Mouse (Mus musculus) olfactory bulb, adult 2 months (tissue): ENCODE results near the gene Arl5c. TPM values are rescaled to one million over a fixed set of nuclear protein-coding genes. Genes with fewer than 3 reads are reported as not detected.

Source experiments
- H3K27ac ChIP-seq: fragments of 200-500 bp; 2 replicates; pipeline ENCODE4 v1.5.1; 2012; ENCODE audit warnings: low read depth, low read length; ENCODE audit not compliant: insufficient read depth
- H3K4me1 ChIP-seq: fragments of 200-500 bp; 2 replicates; pipeline ENCODE4 v1.6.1; 2012; ENCODE audit warnings: low read length; ENCODE audit not compliant: control insufficient read depth, insufficient read depth
- H3K4me3 ChIP-seq: fragments of 200-500 bp; 2 replicates; pipeline ENCODE4 v1.5.1; 2012; ENCODE audit warnings: mild to moderate bottlenecking, low read depth, low read length, moderate library complexity; ENCODE audit not compliant: insufficient read depth
- CTCF ChIP-seq: fragments of 200-500 bp; IDR thresholded peaks from 2 replicates; pipeline ENCODE4 v1.5.1; 2012; ENCODE audit warnings: low read depth, mild to moderate bottlenecking, low read length, moderate library complexity; ENCODE audit not compliant: insufficient read depth
- POLR2A ChIP-seq: fragments of 200-500 bp; IDR thresholded peaks from 2 replicates; pipeline ENCODE4 v1.6.1; 2012; ENCODE audit warnings: mild to moderate bottlenecking, low read depth, low read length, moderate library complexity; ENCODE audit not compliant: insufficient read depth
- WGBS: fragments of 180-500 bp; shearing (Covaris S2); methylation state at CpG from one replicate; pipeline ENCODE4 v1.1.7; 2018; 5-methylcytosine and 5-hydroxymethylcytosine counted together
- polyA plus RNA-seq: library from polyadenylated mRNA; stranded (reverse); fragments of >200 nt; gene quantifications from 2 replicates; pipeline ENCODE4 v1.2.4, GENCODE M21; 2012; ENCODE audit warnings: low replicate concordance; ENCODE audit not compliant: missing spikeins, insufficient read depth, insufficient read length

Gene Arl5c
- polyA plus RNA-seq, 1 experiment, result not detected

- no peak overlapping the region for H3K27ac ChIP-seq
- WGBS, result 44% methylated on average over 5 of the region's 5 CpGs
- H3K4me3 ChIP-seq, result no peak overlapping the region
- no peak for TF ChIP-seq POLR2A
- TF ChIP-seq CTCF, result no peak
- H3K4me1 ChIP-seq, result peaks cover 20% of the 10 kb centered on the region
Observed at GRCm38 (mm10) chr11:98030701-98031442, 34.9 kb upstream of the Arl5c start.

GRCm38 (mm10) chr11:98027785-98028184 is 31.8 kb upstream of the Arl5c start:
- no peak overlapping the region for H3K27ac ChIP-seq
- peaks cover 10% of the 10 kb centered on the region for H3K4me1 ChIP-seq
- peak overlapping the region; percentile 88 for H3K4me3 ChIP-seq
- TF ChIP-seq POLR2A (no peak), CTCF (no peak)
- WGBS, result 22% methylated on average over 7 of the region's 7 CpGs

- under 1% methylated on average over 18 of the region's 18 CpGs for WGBS
- Histone ChIP-seq H3K4me3 (peak overlapping the region; percentile 88), H3K4me1 (peaks cover 11% of the 10 kb centered on the region), H3K27ac (peak overlapping the region; percentile 82)
- TF ChIP-seq CTCF (no peak), POLR2A (no peak)
Observed at GRCm38 (mm10) chr11:98027297-98027688, 31.3 kb upstream of the Arl5c start.

- WGBS, result under 1% methylated on average over 69 of the region's 69 CpGs
- peak within 1 kb of the TSS; percentile 82 for H3K27ac ChIP-seq
- TF ChIP-seq POLR2A (peak; percentile 71), CTCF (no peak)
- H3K4me1 ChIP-seq, result peaks cover 11% of the 10 kb centered on the region
- peak within 1 kb of the TSS; percentile 88 for H3K4me3 ChIP-seq
Observed at GRCm38 (mm10) chr11:98026570-98027296, 30.8 kb upstream of the Arl5c start, which contains the start of gene Rpl19. Gene Rpl19 (plus strand): TSS chr11:98026710.

- Histone ChIP-seq H3K4me3 (peak overlapping the region; percentile 88), H3K27ac (peak overlapping the region; percentile 77), H3K4me1 (peaks cover 16% of the 10 kb centered on the region)
- WGBS, result 3% methylated on average over 15 of the region's 15 CpGs
- TF ChIP-seq POLR2A (no peak), CTCF (no peak)
Observed at GRCm38 (mm10) chr11:98026248-98026569, 30.2 kb upstream of the Arl5c start.

GRCm38 (mm10) chr11:98024516-98024915 is 28.5 kb upstream of the Arl5c start:
- Histone ChIP-seq H3K4me3 (no peak overlapping the region), H3K27ac (no peak overlapping the region), H3K4me1 (peaks cover 29% of the 10 kb centered on the region)
- WGBS, result 94% methylated on average over 3 of the region's 3 CpGs
- TF ChIP-seq POLR2A, result no peak
- TF ChIP-seq CTCF, result no peak

- peak within 1 kb of the TSS; percentile 96 for H3K27ac ChIP-seq
- H3K4me3 ChIP-seq, result peak within 1 kb of the TSS; percentile 94
- peaks cover 41% of the 10 kb centered on the region for H3K4me1 ChIP-seq
- TF ChIP-seq CTCF (no peak), POLR2A (peak; percentile 65; the same call in 1 of the 2 replicates)
- under 1% methylated on average over 46 of the region's 52 CpGs for WGBS
Observed at GRCm38 (mm10) chr11:98022555-98023371, 26.8 kb upstream of the Arl5c start, which contains the start of gene Cacnb1. Gene Cacnb1 (minus strand): TSS chr11:98023034.

GRCm38 (mm10) chr11:98022253-98022554 is 26.2 kb upstream of the Arl5c start:
- Histone ChIP-seq H3K4me3 (peak overlapping the region; percentile 94), H3K4me1 (peaks cover 45% of the 10 kb centered on the region), H3K27ac (peak overlapping the region; percentile 96)
- WGBS, result under 1% methylated on average over 23 of the region's 23 CpGs
- TF ChIP-seq CTCF (no peak), POLR2A (no peak)
